Mouse (Mus musculus): Measurements from ENCODE around the gene Barx2. TPM values are rescaled to one million over a fixed set of nuclear protein-coding genes. Genes with fewer than 3 reads are reported as not detected.
"Not testable (repeated sequence)": the region's sequence is repeated elsewhere in the genome, so short reads cannot be mapped to it uniquely, and the experiment has no call there.

Barx2 gene
- polyA plus RNA-seq, 1 experiment from 2014 or later, result 0.39 TPM

GRCm38 (mm10) chr9:31947051-31947450, 33.8 kb upstream of the Barx2 start:
- Histone ChIP-seq H3K9me3 (ENCODE audit: low read length) (no peaks in the 10 kb centered on the region), H3K27me3 (replicated peaks; ENCODE audit: insufficient read depth, low read length) (no peaks in the 10 kb centered on the region), H3K4me1 (ENCODE audit: insufficient read depth, low read depth, low read length) (no peaks in the 10 kb centered on the region), H3K27ac (ENCODE audit: low read length) (no peak overlapping the region), H3K9ac (replicated peaks; ENCODE audit: low read depth) (no peak overlapping the region), H3K4me2 (replicated peaks; ENCODE audit: low read depth, low read length) (no peak overlapping the region), H3K4me3 (ENCODE audit: low read depth, low read length) (no peak overlapping the region), H3K36me3 (ENCODE audit: insufficient read depth, low read length) (no peaks in the 10 kb centered on the region)
- DNase-seq (ENCODE audit: low spot score) (no peak), ATAC-seq (no peak)
- WGBS, result 66% methylated on average over 10 of the region's 10 CpGs
- no peak for TF ChIP-seq EP300 (IDR thresholded peaks at IDR 0.05)
- TF ChIP-seq CTCF (IDR thresholded peaks at IDR 0.05), result no peak

- no peak for ATAC-seq
- H3K9me3 ChIP-seq (ENCODE audit: low read length), result no peaks in the 10 kb centered on the region
- no peaks in the 10 kb centered on the region for H3K27me3 ChIP-seq (replicated peaks; ENCODE audit: insufficient read depth, low read length)
- no peak overlapping the region for H3K4me3 ChIP-seq (ENCODE audit: low read depth, low read length)
- no peak overlapping the region for H3K4me2 ChIP-seq (replicated peaks; ENCODE audit: low read depth, low read length)
- H3K4me1 ChIP-seq (ENCODE audit: insufficient read depth, low read depth, low read length), result no peaks in the 10 kb centered on the region
- TF ChIP-seq EP300 (IDR thresholded peaks at IDR 0.05) (no peak), CTCF (IDR thresholded peaks at IDR 0.05) (peak; percentile 67)
- WGBS, result 32% methylated on average over 1 of the region's 1 CpGs
- H3K27ac ChIP-seq (ENCODE audit: low read length), result no peak overlapping the region
- H3K36me3 ChIP-seq (ENCODE audit: insufficient read depth, low read length), result no peaks in the 10 kb centered on the region
- DNase-seq (ENCODE audit: low spot score), result peak; percentile 44
- H3K9ac ChIP-seq (replicated peaks; ENCODE audit: low read depth), result no peak overlapping the region
These were observed 29.1 kb upstream of the Barx2 start for GRCm38 (mm10) chr9:31942334-31942733.

- WGBS, result 90% methylated on average over 10 of the region's 16 CpGs
- not testable (repeated sequence) for H3K36me3 ChIP-seq (ENCODE audit: insufficient read depth, low read length); DNase-seq (ENCODE audit: low spot score); ATAC-seq; H3K27ac ChIP-seq (ENCODE audit: low read length); H3K27me3 ChIP-seq (replicated peaks; ENCODE audit: insufficient read depth, low read length); H3K4me1 ChIP-seq (ENCODE audit: insufficient read depth, low read depth, low read length); H3K9ac ChIP-seq (replicated peaks; ENCODE audit: low read depth); H3K4me2 ChIP-seq (replicated peaks; ENCODE audit: low read depth, low read length); H3K4me3 ChIP-seq (ENCODE audit: low read depth, low read length); H3K9me3 ChIP-seq (ENCODE audit: low read length)
These were observed 23.2 kb upstream of the Barx2 start for GRCm38 (mm10) chr9:31936486-31936885.

- no peak overlapping the region for H3K9ac ChIP-seq (replicated peaks; ENCODE audit: low read depth)
- DNase-seq (ENCODE audit: low spot score) (peak; percentile 20), ATAC-seq (peak; percentile 47; the same call in 1 of the 2 replicates)
- H3K36me3 ChIP-seq (ENCODE audit: insufficient read depth, low read length), result no peaks in the 10 kb centered on the region
- H3K27ac ChIP-seq (ENCODE audit: low read length), result no peak overlapping the region
- H3K4me2 ChIP-seq (replicated peaks; ENCODE audit: low read depth, low read length), result no peak overlapping the region
- WGBS, result 35% methylated on average over 5 of the region's 5 CpGs
- no peaks in the 10 kb centered on the region for H3K4me1 ChIP-seq (ENCODE audit: insufficient read depth, low read depth, low read length)
- H3K27me3 ChIP-seq (replicated peaks; ENCODE audit: insufficient read depth, low read length), result no peaks in the 10 kb centered on the region
- no peaks in the 10 kb centered on the region for H3K9me3 ChIP-seq (ENCODE audit: low read length)
- H3K4me3 ChIP-seq (ENCODE audit: low read depth, low read length), result no peak overlapping the region
- TF ChIP-seq EP300 (IDR thresholded peaks at IDR 0.05) (no peak), CTCF (IDR thresholded peaks at IDR 0.05) (no peak)
These were observed 18.4 kb upstream of the Barx2 start for GRCm38 (mm10) chr9:31931691-31932090.

- H3K9me3 ChIP-seq (ENCODE audit: low read length), result no peaks in the 10 kb centered on the region
- WGBS, result 66% methylated on average over 3 of the region's 3 CpGs
- no peak overlapping the region for H3K27ac ChIP-seq (ENCODE audit: low read length)
- no peak for TF ChIP-seq CTCF (IDR thresholded peaks at IDR 0.05)
- TF ChIP-seq EP300 (IDR thresholded peaks at IDR 0.05), result no peak
- H3K27me3 ChIP-seq (replicated peaks; ENCODE audit: insufficient read depth, low read length), result no peaks in the 10 kb centered on the region
- H3K4me2 ChIP-seq (replicated peaks; ENCODE audit: low read depth, low read length), result no peak overlapping the region
- H3K9ac ChIP-seq (replicated peaks; ENCODE audit: low read depth), result no peak overlapping the region
- DNase-seq (ENCODE audit: low spot score), result no peak
- H3K4me3 ChIP-seq (ENCODE audit: low read depth, low read length), result no peak overlapping the region
- no peak for ATAC-seq
- no peaks in the 10 kb centered on the region for H3K4me1 ChIP-seq (ENCODE audit: insufficient read depth, low read depth, low read length)
- H3K36me3 ChIP-seq (ENCODE audit: insufficient read depth, low read length), result no peaks in the 10 kb centered on the region
These were observed 18.0 kb upstream of the Barx2 start for GRCm38 (mm10) chr9:31931255-31931654.

GRCm38 (mm10) chr9:31926766-31927165, 13.5 kb upstream of the Barx2 start:
- Histone ChIP-seq H3K4me3 (ENCODE audit: low read depth, low read length) (no peak overlapping the region), H3K27ac (ENCODE audit: low read length) (no peak overlapping the region), H3K9me3 (ENCODE audit: low read length) (no peaks in the 10 kb centered on the region), H3K4me2 (replicated peaks; ENCODE audit: low read depth, low read length) (no peak overlapping the region), H3K9ac (replicated peaks; ENCODE audit: low read depth) (no peak overlapping the region), H3K4me1 (ENCODE audit: insufficient read depth, low read depth, low read length) (no peaks in the 10 kb centered on the region), H3K27me3 (replicated peaks; ENCODE audit: insufficient read depth, low read length) (no peaks in the 10 kb centered on the region), H3K36me3 (ENCODE audit: insufficient read depth, low read length) (no peaks in the 10 kb centered on the region)
- no peak for ATAC-seq
- no peak for TF ChIP-seq EP300 (IDR thresholded peaks at IDR 0.05)
- TF ChIP-seq CTCF (IDR thresholded peaks at IDR 0.05), result no peak
- DNase-seq (ENCODE audit: low spot score), result peak; percentile 23
- WGBS, result 47% methylated on average over 3 of the region's 3 CpGs
